Mouse (Mus musculus) thymus, adult 2 months (tissue): ENCODE results near the gene Gm8947. TPM values are rescaled to one million over a fixed set of nuclear protein-coding genes. Genes with fewer than 3 reads are reported as not detected.
"Not testable (repeated sequence)": the region's sequence is repeated elsewhere in the genome, so short reads cannot be mapped to it uniquely, and the experiment has no call there.

ENCODE experiments used
- DNase-seq: peaks from one replicate; pipeline ENCODE4 v3.0.0; 2021
- H3K27ac ChIP-seq: fragments of 200-500 bp; 2 replicates; pipeline ENCODE4 v1.5.1; 2012; ENCODE audit warnings: low read length, control low read depth; ENCODE audit not compliant: control insufficient read depth, insufficient read depth
- H3K27me3 ChIP-seq: fragments of 200-500 bp; 2 replicates; pipeline ENCODE4 v1.6.1; 2012; ENCODE audit warnings: mild to moderate bottlenecking, low read length, moderate library complexity, mixed read lengths; ENCODE audit not compliant: control insufficient read depth, insufficient read depth
- H3K36me3 ChIP-seq: fragments of 200-500 bp; 2 replicates; pipeline ENCODE4 v1.6.1; 2012; ENCODE audit warnings: mild to moderate bottlenecking, low read length, moderate library complexity; ENCODE audit not compliant: control insufficient read depth, insufficient read depth
- H3K4me1 ChIP-seq: fragments of 200-500 bp; replicated peaks from 2 replicates; pipeline ENCODE4 v1.6.1; 2012; ENCODE audit warnings: low read length; ENCODE audit not compliant: control insufficient read depth, insufficient read depth
- H3K4me3 ChIP-seq: fragments of 200-500 bp; 2 replicates; pipeline ENCODE4 v1.5.1; 2012; ENCODE audit warnings: mild to moderate bottlenecking, low read length, control low read depth, moderate library complexity; ENCODE audit not compliant: control insufficient read depth, insufficient read depth
- CTCF ChIP-seq: fragments of 200-500 bp; IDR thresholded peaks from 2 replicates; pipeline ENCODE4 v1.5.1; 2012; ENCODE audit warnings: mild to moderate bottlenecking, control low read depth, low read length, moderate library complexity, borderline replicate concordance; ENCODE audit not compliant: control insufficient read depth, poor library complexity, insufficient read depth; ENCODE audit errors: extremely low read depth
- POLR2A ChIP-seq: fragments of 200-500 bp; IDR thresholded peaks from 2 replicates; pipeline ENCODE4 v1.6.1; 2012; ENCODE audit warnings: mild to moderate bottlenecking, low read length, control low read depth, moderate library complexity; ENCODE audit not compliant: control insufficient read depth, poor library complexity, insufficient read depth; ENCODE audit errors: extremely low read depth
- WGBS: fragments of 180-500 bp; shearing (Covaris S2); methylation state at CpG from one replicate; pipeline ENCODE4 v1.1.7; 2018; 5-methylcytosine and 5-hydroxymethylcytosine counted together
- polyA plus RNA-seq: library from polyadenylated mRNA; depleted of rRNA; stranded (reverse); fragments of >200 nt; gene quantifications from 2 replicates; pipeline ENCODE4 v1.2.3, GENCODE M21; 2012

The Gm8947 gene
- polyA plus RNA-seq, 1 experiment = not detected

DNA sequence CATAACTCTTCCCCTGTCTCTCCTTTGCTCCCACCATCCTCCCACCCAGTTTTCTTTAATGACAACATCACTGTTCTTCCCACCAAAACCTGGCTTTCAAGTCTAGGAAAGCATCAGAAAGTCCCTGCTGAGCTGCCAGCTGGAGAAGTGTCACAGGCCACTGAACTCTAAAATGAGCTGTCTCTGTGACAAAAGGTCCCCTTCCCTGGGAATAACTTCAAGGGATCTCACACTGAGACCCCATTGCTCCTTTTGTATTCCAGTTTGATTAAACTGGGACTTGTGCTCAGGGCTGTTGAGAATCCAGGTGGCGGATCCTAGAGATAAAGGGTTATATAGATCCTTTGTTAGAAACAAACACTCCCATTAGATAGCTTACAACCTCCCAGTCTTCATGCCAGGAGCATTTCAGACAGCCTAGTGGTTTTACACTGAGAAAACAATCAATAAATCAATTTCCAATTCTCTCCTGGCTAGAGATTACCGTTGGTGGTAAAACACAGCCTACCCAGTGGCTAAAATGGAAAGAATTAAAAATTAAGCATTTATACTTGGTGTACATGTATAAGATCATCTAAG lies 13.6 kb upstream of the Gm8947 start:
- no peaks in the 10 kb centered on the region for H3K27me3 ChIP-seq
- H3K36me3 ChIP-seq = no peaks in the 10 kb centered on the region
- peaks cover 6% of the 10 kb centered on the region for H3K4me1 ChIP-seq
- H3K4me3 ChIP-seq = no peak overlapping the region
- no peak for DNase-seq
- TF ChIP-seq CTCF (no peak), POLR2A (no peak)
- WGBS = 95% methylated on average over 2 of the region's 2 CpGs
- no peak overlapping the region for H3K27ac ChIP-seq

DNA sequence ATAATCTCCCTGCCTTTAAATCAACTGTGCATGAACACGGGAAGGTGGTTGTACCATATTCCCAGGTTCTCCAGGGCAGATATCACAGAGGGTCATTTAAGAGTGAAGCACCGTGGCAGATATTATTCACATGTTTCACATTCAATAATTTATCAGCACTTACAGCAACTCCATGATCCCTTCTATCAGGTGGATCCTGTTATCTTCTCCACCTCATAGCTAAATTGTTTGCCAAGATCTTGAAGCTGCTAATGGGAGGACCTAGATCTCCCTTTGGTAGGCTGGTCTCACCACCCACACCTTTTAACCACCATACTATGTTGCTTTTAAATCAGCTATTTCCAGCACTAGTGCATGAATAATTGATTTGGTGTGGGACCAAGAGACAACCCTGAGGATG lies 12.0 kb upstream of the Gm8947 start:
- H3K36me3 ChIP-seq = no peaks in the 10 kb centered on the region
- DNase-seq = no peak
- H3K27me3 ChIP-seq = no peaks in the 10 kb centered on the region
- no peak overlapping the region for H3K4me3 ChIP-seq
- peaks cover 6% of the 10 kb centered on the region for H3K4me1 ChIP-seq
- WGBS = 100% methylated on average over 2 of the region's 2 CpGs
- H3K27ac ChIP-seq = no peak overlapping the region
- no peak for TF ChIP-seq CTCF
- no peak for TF ChIP-seq POLR2A

DNA sequence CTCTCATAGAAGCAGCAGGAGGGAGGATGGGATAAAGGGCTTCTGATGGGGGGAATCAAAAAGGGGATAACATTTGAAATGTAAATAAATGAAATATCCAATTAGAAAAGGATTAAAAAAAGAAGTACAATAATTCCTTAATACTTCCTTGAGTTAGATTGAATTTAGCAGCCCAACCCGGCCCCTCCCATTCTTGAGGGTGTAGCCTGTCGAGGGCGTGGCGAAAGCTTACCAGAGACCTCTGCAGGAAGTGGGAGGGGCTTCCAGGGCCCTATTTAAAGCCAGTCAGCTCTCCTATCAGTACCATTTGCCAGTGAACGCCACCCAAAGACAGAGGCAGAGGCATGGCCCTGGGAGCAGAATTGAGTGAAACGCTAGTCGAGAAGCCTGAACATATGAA lies 9.9 kb upstream of the Gm8947 start, which contains the start of gene Gm47985:
Gene Gm47985, plus strand, starts transcription at position 272 of the 400 bp plus-strand sequence.
- DNase-seq, H3K36me3 ChIP-seq, H3K27me3 ChIP-seq, H3K4me3 ChIP-seq, H3K27ac ChIP-seq, H3K4me1 ChIP-seq: not testable (repeated sequence)
- WGBS = 100% methylated on average over 1 of the region's 7 CpGs

DNA sequence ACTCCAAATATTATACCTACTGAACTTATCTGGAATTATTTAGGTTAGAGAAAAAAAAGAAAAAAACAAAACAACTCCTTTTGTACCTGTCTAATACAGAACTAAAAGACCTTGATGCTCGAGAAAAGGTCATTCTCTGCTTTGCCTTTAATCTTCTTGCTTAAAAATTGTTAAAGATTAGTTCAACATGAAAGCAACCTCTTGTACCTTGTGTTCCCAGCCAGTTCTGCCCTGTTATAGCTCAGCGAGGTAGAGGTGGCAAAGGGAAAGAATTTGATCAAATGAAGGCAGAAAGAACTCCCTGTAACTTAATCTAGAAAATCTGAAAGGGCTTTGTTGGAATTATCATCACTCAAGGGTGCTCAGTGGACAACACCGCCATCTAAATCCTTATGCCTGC lies 6.0 kb upstream of the Gm8947 start:
- not testable (repeated sequence) for H3K4me3 ChIP-seq, H3K36me3 ChIP-seq, H3K4me1 ChIP-seq, DNase-seq, H3K27ac ChIP-seq, H3K27me3 ChIP-seq
- 88% methylated on average over 3 of the region's 3 CpGs for WGBS

GRCm38 (mm10) chr1:151186879-151187424 lies 5.2 kb upstream of the Gm8947 start:
- 96% methylated on average over 4 of the region's 4 CpGs for whole genome bisulfite sequencing
- not testable (repeated sequence) for H3K4me1 ChIP-seq, H3K27me3 ChIP-seq, H3K4me3 ChIP-seq, H3K27ac ChIP-seq, DNase-seq, H3K36me3 ChIP-seq

- WGBS = 84% methylated on average over 4 of the region's 4 CpGs
- H3K36me3 ChIP-seq = no peaks in the 10 kb centered on the region
- no peaks in the 10 kb centered on the region for H3K4me1 ChIP-seq
- H3K27me3 ChIP-seq = no peaks in the 10 kb centered on the region
- TF ChIP-seq POLR2A = no peak
- TF ChIP-seq CTCF = no peak
- no peak for DNase-seq
- no peak overlapping the region for H3K4me3 ChIP-seq
- H3K27ac ChIP-seq = no peak overlapping the region
Measured at GRCm38 (mm10) chr1:151188469-151188868, 3.7 kb upstream of the Gm8947 start.

- H3K36me3 ChIP-seq = not testable (repeated sequence)
- 97% methylated on average over 15 of the region's 15 CpGs for WGBS
Measured at GRCm38 (mm10) chr1:151192739-151193138, 563 bp downstream of the Gm8947 start.

GRCm38 (mm10) chr1:151195986-151196385 lies 3.8 kb downstream of the Gm8947 start:
- 91% methylated on average over 4 of the region's 4 CpGs for WGBS
- not testable (repeated sequence) for DNase-seq, H3K36me3 ChIP-seq, H3K4me1 ChIP-seq, H3K4me3 ChIP-seq, H3K27ac ChIP-seq, H3K27me3 ChIP-seq

More at GRCm38 (mm10) chr1:151192739-151193138, 563 bp downstream of the Gm8947 start:
- not testable (repeated sequence) for H3K27me3 ChIP-seq, H3K27ac ChIP-seq, H3K4me1 ChIP-seq, H3K4me3 ChIP-seq, DNase-seq

- H3K4me3 ChIP-seq, H3K27ac ChIP-seq, DNase-seq, H3K4me1 ChIP-seq, H3K27me3 ChIP-seq, H3K36me3 ChIP-seq: not testable (repeated sequence)
- WGBS = 93% methylated on average over 3 of the region's 3 CpGs
Measured at GRCm38 (mm10) chr1:151196690-151197089, 4.5 kb downstream of the Gm8947 start.

- not testable (repeated sequence) for H3K4me1 ChIP-seq, H3K27ac ChIP-seq, H3K4me3 ChIP-seq, DNase-seq, H3K27me3 ChIP-seq, H3K36me3 ChIP-seq
- WGBS = 77% methylated on average over 3 of the region's 4 CpGs
Measured at GRCm38 (mm10) chr1:151198120-151198519, 5.9 kb downstream of the Gm8947 start, which contains the start of gene Gm47995. Gene Gm47995 (plus strand): TSS chr1:151198448.

DNA sequence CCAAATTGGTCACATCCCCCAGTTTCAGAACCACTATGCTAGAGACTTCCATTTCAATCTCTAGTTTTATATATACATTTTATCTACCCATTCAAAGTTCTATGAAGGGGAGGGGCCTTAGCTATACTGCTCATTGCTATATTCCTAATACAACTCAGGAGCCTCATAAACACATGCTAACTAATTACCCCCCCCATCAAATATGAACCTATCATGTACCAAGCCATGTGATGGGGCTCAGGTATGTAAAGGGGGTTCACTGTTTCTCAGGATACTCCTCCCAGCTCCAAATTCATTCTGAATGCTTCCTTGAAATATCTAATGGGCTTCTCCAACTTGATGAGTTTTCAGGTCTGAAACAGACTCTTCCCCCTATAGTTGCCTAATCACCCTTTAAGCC lies 8.4 kb downstream of the Gm8947 start:
- H3K36me3 ChIP-seq, H3K4me3 ChIP-seq, H3K27ac ChIP-seq, H3K4me1 ChIP-seq, H3K27me3 ChIP-seq, DNase-seq: not testable (repeated sequence)
